Comparison of ENCODE assay signal across 8 mouse cellular contexts in genomic region chr4:135273307-135273682, GRCm38 (mm10). TPM values are rescaled to one million over a fixed set of nuclear protein-coding genes. Genes with fewer than 3 reads are reported as not detected.
DNase-seq lines count a peak whose midpoint lies in the region; ATAC-seq and TF ChIP-seq lines count a peak whose summit lies in the region.

No protein-coding gene starts in this region.

- no peak for TF ChIP-seq EP300 in stomach, postnatal 0 days (optimal IDR thresholded peaks at IDR 0.05)

- H3K9ac ChIP-seq in heart, embryonic 13.5 days: peak overlapping the region; percentile 83
- peak overlapping the region; percentile 49 for H3K9ac ChIP-seq in embryonic facial prominence, embryonic 12.5 days
- peak overlapping the region; percentile 58 for H3K9ac ChIP-seq in lung, embryonic 14.5 days
- peak overlapping the region; percentile 64 for H3K9ac ChIP-seq in stomach, postnatal 0 days (ENCODE audit: low read length)

- H3K4me2 ChIP-seq in heart, embryonic 13.5 days: peak overlapping the region; percentile 77
- peak overlapping the region; percentile 61 for H3K4me2 ChIP-seq in embryonic facial prominence, embryonic 12.5 days (replicated peaks)
- H3K4me2 ChIP-seq in lung, embryonic 14.5 days: peak overlapping the region; percentile 71
- peak overlapping the region; percentile 62 for H3K4me2 ChIP-seq in stomach, postnatal 0 days (replicated peaks; ENCODE audit: low read depth)

- intact Hi-C loops in left cerebral cortex, postnatal 36 days (cut with DNase I): loop anchor here (5.0 kb wide), 2 partner anchors 39 to 51 kb away; no protein-coding TSS in a partner anchor

- no peaks in the 10 kb centered on the region for H3K27me3 ChIP-seq in heart, embryonic 13.5 days (replicated peaks)
- 0 out of 2 replicates have a peak, but pooled peaks cover 7% of the 10 kb centered on the region for H3K27me3 ChIP-seq in embryonic facial prominence, embryonic 12.5 days
- H3K27me3 ChIP-seq in lung, embryonic 14.5 days (ENCODE audit: insufficient read depth, low read length): 0 out of 2 replicates have a peak, but pooled peaks cover 2% of the 10 kb centered on the region
- no peaks in the 10 kb centered on the region for H3K27me3 ChIP-seq in stomach, postnatal 0 days (ENCODE audit: control insufficient read depth, insufficient read depth, low read length)

- H3K4me3 ChIP-seq in heart, embryonic 13.5 days: peak overlapping the region; percentile 48
- peak overlapping the region; percentile 88 for H3K4me3 ChIP-seq in embryonic facial prominence, embryonic 12.5 days
- peak overlapping the region; percentile 90 for H3K4me3 ChIP-seq in lung, embryonic 14.5 days (ENCODE audit: low read depth, low read length)
- H3K4me3 ChIP-seq in stomach, postnatal 0 days (ENCODE audit: low read depth, low read length): peak overlapping the region; percentile 39

- H3K36me3 ChIP-seq in heart, embryonic 13.5 days: peaks cover 7% of the 10 kb centered on the region; the same call in 1 of the 2 replicates
- H3K36me3 ChIP-seq in embryonic facial prominence, embryonic 12.5 days: no peaks in the 10 kb centered on the region
- H3K36me3 ChIP-seq in lung, embryonic 14.5 days (ENCODE audit: insufficient read depth): no peaks in the 10 kb centered on the region
- H3K36me3 ChIP-seq in stomach, postnatal 0 days (ENCODE audit: control insufficient read depth, insufficient read depth, low read length): no peaks in the 10 kb centered on the region

- peak overlapping the region; percentile 83 for H3K27ac ChIP-seq in heart, embryonic 13.5 days (replicated peaks)
- H3K27ac ChIP-seq in embryonic facial prominence, embryonic 12.5 days: no peak overlapping the region
- peak overlapping the region; percentile 72 for H3K27ac ChIP-seq in lung, embryonic 14.5 days (ENCODE audit: low read depth)
- peak overlapping the region; percentile 87 for H3K27ac ChIP-seq in stomach, postnatal 0 days (replicated peaks)

- TF ChIP-seq CTCF in lung, embryonic 14.5 days (IDR thresholded peaks at IDR 0.05; ENCODE audit: low read depth): no peak
- no peak for TF ChIP-seq CTCF in stomach, postnatal 0 days (IDR thresholded peaks at IDR 0.05; ENCODE audit: low read depth)

- H3K4me1 ChIP-seq in heart, embryonic 13.5 days: peaks cover 47% of the 10 kb centered on the region
- H3K4me1 ChIP-seq in embryonic facial prominence, embryonic 12.5 days: peaks cover 27% of the 10 kb centered on the region
- peaks cover 18% of the 10 kb centered on the region for H3K4me1 ChIP-seq in lung, embryonic 14.5 days (ENCODE audit: insufficient read depth)
- 0 out of 2 replicates have a peak, but pooled peaks cover 2% of the 10 kb centered on the region for H3K4me1 ChIP-seq in stomach, postnatal 0 days (replicated peaks; ENCODE audit: control insufficient read depth, insufficient read depth)

- ATAC-seq in heart, embryonic 13.5 days (ENCODE audit: extremely low read depth, insufficient number of reproducible peaks, low FRiP score, low TSS enrichment): no peak
- ATAC-seq in embryonic facial prominence, embryonic 12.5 days (ENCODE audit: insufficient number of reproducible peaks, insufficient read depth, low FRiP score, low TSS enrichment): no peak
- ATAC-seq in lung, embryonic 14.5 days (ENCODE audit: insufficient read depth): peak; percentile 3; the same call in 1 of the 2 replicates
- ATAC-seq in stomach, postnatal 0 days (ENCODE audit: low FRiP score, low TSS enrichment): peak; percentile 21; the same call in 1 of the 2 replicates

- H3K9me3 ChIP-seq in heart, embryonic 13.5 days: no peaks in the 10 kb centered on the region
- H3K9me3 ChIP-seq in embryonic facial prominence, embryonic 12.5 days: no peaks in the 10 kb centered on the region
- no peaks in the 10 kb centered on the region for H3K9me3 ChIP-seq in lung, embryonic 14.5 days (ENCODE audit: low read depth, low read length)
- H3K9me3 ChIP-seq in stomach, postnatal 0 days (ENCODE audit: control insufficient read depth, low read length): no peaks in the 10 kb centered on the region

- WGBS in heart, embryonic 13.5 days: 4% methylated on average over 17 of the region's 17 CpGs
- WGBS in embryonic facial prominence, embryonic 12.5 days: 2% methylated on average over 17 of the region's 17 CpGs
- 4% methylated on average over 17 of the region's 17 CpGs for WGBS in lung, embryonic 14.5 days
- WGBS in stomach, postnatal 0 days: 7% methylated on average over 17 of the region's 17 CpGs

- DNase-seq in heart, adult 11 months: no peak
- peak; percentile 76 for DNase-seq in kidney, adult 18-20 months
- no peak for DNase-seq in lung, embryonic 14.5 days
- peak; percentile 71 for DNase-seq in stomach, postnatal 0 days (ENCODE audit: low spot score)
- no peak for DNase-seq in T-cell, adult 2 months (ENCODE audit: low spot score)
- DNase-seq in left cerebral cortex, postnatal 36 days (ENCODE audit: low spot score in 2 of 2): no peak

RNA-seq across cellular contexts. Expression of gene Clic4, which starts 0.7 kb away (rescaled TPM):
- polyA plus RNA-seq in heart, embryonic 13.5 days (2015; fragmentation: Nextera tagmentation; extraction: Ambion mirVana): 202 and 213 TPM in 2 replicates
- polyA plus RNA-seq in embryonic facial prominence, embryonic 12.5 days (2016; fragmentation: Nextera tagmentation; extraction: Ambion mirVana): 171 and 176 TPM in 2 replicates
- 128 and 133 TPM in 2 replicates for polyA plus RNA-seq in lung, embryonic 14.5 days (2014; fragmentation: Nextera tagmentation; extraction: Ambion mirVana)
- polyA plus RNA-seq in stomach, postnatal 0 days (2015; fragmentation: Nextera tagmentation; extraction: Ambion mirVana): 69.2 and 73.6 TPM in 2 replicates
- 10 to 100 TPM; 33.8 to 36.2 TPM for total RNA-seq in left cerebral cortex, postnatal 36 days (2021)

Comparison
In these comparisons a context has a peak if more than half of its experiments do, and no peak if none do; other contexts are left out.
1. ATAC-seq: peak in lung, embryonic 14.5 days (single experiment) and stomach, postnatal 0 days (single experiment); none in heart, embryonic 13.5 days (single experiment) and embryonic facial prominence, embryonic 12.5 days (single experiment).
2. H3K4me3 ChIP-seq: peak in every context shown above with its lines; median percentile 90 in lung, embryonic 14.5 days; 88 in embryonic facial prominence, embryonic 12.5 days; 48 in heart, embryonic 13.5 days; 39 in stomach, postnatal 0 days.
3. DNase-seq: peak in kidney, adult 18-20 months (single experiment) and stomach, postnatal 0 days (single experiment); none in heart, adult 11 months (single experiment), lung, embryonic 14.5 days (single experiment), T-cell, adult 2 months (single experiment) and left cerebral cortex, postnatal 36 days (0 of 2).
4. Peak in every context shown above with its lines, with median percentiles within 50 percentile points of each other: H3K4me2 ChIP-seq and H3K9ac ChIP-seq.